Mouse (Mus musculus): ENCODE results near the gene Tiparp. TPM values are rescaled to one million over a fixed set of nuclear protein-coding genes. Genes with fewer than 3 reads are reported as not detected.

The Tiparp gene
- polyA plus RNA-seq, 1 experiment from 2014 or later: 36.0 TPM

DNA sequence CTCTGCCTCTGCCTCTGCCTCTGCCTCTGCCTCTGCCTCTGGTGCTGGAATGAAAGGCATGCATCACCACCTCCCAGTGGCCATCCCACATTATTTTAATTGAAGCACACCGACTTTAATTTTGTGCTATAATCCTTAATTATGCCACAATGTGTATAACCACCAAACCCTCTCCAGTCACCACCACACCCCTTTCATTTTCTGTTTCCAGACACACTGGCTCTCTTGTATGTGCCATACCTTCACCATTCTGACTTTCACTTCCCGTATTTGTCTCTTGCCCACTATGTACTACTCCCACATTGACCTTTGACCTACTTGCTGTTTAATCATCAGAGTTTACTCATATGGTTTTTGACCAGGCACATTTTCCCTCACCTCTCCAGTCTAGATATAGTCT is 12.5 kb upstream of the Tiparp start:
- no peak overlapping the region for H3K27ac ChIP-seq
- H3K9ac ChIP-seq: no peak overlapping the region
- peaks cover 9% of the 10 kb centered on the region for H3K4me1 ChIP-seq (replicated peaks)
- ATAC-seq (ENCODE audit: low FRiP score): no peak
- H3K27me3 ChIP-seq: no peaks in the 10 kb centered on the region
- no peaks in the 10 kb centered on the region for H3K36me3 ChIP-seq
- H3K4me3 ChIP-seq: no peak overlapping the region
- H3K4me2 ChIP-seq: no peak overlapping the region
- WGBS: 83% methylated on average over 2 of the region's 2 CpGs
- H3K9me3 ChIP-seq: no peaks in the 10 kb centered on the region

DNA sequence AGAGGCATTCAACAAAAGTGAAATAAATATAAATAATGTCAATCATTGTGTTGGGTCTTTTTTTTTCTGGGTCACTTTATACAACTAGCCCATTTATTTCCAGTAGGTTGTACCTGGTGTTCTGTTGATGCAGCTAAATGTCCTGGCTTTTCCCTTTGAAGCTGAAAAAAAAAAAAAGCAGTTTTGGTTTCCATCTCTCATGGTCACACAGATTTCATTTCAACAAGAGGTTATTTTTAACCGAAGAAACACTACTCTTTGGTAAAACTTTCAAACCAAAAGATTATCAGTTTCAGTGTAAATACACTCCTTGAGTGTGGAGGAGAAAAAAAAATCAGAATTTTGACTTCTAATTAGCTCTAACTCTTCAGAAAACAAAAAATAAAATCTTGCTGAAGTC is 11.7 kb upstream of the Tiparp start:
- H3K27ac ChIP-seq: no peak overlapping the region
- H3K27me3 ChIP-seq: no peaks in the 10 kb centered on the region
- ATAC-seq (ENCODE audit: low FRiP score): no peak
- H3K9me3 ChIP-seq: no peaks in the 10 kb centered on the region
- H3K4me3 ChIP-seq: no peak overlapping the region
- WGBS: 92% methylated on average over 1 of the region's 1 CpGs
- no peaks in the 10 kb centered on the region for H3K36me3 ChIP-seq
- H3K4me2 ChIP-seq: no peak overlapping the region
- peaks cover 9% of the 10 kb centered on the region for H3K4me1 ChIP-seq (replicated peaks)
- no peak overlapping the region for H3K9ac ChIP-seq

DNA sequence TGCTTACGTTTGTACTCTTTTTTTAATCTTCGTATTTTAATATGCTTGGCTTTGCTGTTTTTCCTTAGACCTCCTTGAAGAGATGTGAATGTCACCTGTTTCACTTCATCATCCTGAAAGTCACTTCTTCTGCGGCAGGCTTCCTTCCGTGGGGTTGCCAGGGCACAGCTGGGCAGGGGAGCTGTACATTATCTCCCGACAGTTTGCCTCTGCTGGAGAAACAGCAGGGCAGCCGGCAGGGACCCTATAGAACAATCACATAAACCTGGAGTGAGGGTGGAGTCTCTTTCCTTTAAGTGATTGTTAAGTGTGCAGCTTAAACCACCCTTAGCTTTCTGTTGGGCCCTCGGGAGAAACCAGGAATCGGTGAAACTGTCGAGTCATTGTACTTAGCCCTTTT is 11.1 kb upstream of the Tiparp start:
- no peak overlapping the region for H3K4me2 ChIP-seq

DNA sequence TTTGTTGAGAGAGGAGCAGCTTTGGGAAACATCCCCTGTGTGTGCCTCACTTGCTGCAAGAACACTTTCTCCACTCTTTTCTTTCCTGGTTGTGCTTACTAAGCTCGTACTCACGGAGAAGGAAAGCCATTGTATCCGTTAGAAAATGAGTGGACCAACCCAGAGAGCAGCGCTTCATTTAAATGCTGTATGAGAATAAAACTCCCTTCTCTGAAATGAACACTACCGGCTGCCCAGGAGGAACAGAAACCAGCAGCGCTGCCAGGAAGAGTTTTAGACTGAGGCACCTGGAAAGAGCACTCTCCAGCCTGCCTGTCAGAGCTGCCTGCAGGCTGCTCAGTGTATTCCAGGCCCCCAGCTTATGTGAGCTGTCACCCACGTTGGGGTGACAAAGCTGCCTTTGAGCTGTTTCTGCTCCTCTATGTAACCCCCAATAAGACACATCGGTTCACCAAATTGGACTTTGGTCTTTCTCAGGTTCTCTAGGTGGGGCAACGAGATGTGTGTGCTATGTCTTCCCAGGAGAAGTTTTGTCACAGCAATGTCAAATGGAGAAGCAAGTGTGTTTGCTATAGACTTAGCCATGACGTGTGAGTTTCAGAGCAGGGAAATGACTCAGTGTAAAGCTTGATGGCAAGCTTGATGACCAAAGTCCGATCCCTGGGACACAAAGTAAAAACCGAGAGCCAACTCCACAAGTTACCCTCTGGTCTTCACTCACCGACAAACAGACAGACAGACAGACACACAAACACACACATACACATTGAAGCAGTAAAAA is 10.3 kb upstream of the Tiparp start:
- Histone ChIP-seq H3K4me3 (no peak overlapping the region), H3K9me3 (no peaks in the 10 kb centered on the region), H3K27ac (no peak overlapping the region), H3K4me2 (peak overlapping the region; percentile 2; the same call in 1 of the 2 replicates), H3K4me1 (replicated peaks) (peaks cover 9% of the 10 kb centered on the region), H3K36me3 (no peaks in the 10 kb centered on the region), H3K9ac (no peak overlapping the region), H3K27me3 (no peaks in the 10 kb centered on the region)
- ATAC-seq (ENCODE audit: low FRiP score): no peak
- WGBS: 56% methylated on average over 13 of the region's 13 CpGs

More for the DNA sequence above, 11.1 kb upstream of the Tiparp start:
- Histone ChIP-seq H3K4me1 (replicated peaks) (peaks cover 9% of the 10 kb centered on the region), H3K36me3 (no peaks in the 10 kb centered on the region), H3K9ac (no peak overlapping the region), H3K27me3 (no peaks in the 10 kb centered on the region), H3K9me3 (no peaks in the 10 kb centered on the region), H3K27ac (no peak overlapping the region), H3K4me3 (no peak overlapping the region)
- no peak for ATAC-seq (ENCODE audit: low FRiP score)
- 27% methylated on average over 9 of the region's 9 CpGs for WGBS

DNA sequence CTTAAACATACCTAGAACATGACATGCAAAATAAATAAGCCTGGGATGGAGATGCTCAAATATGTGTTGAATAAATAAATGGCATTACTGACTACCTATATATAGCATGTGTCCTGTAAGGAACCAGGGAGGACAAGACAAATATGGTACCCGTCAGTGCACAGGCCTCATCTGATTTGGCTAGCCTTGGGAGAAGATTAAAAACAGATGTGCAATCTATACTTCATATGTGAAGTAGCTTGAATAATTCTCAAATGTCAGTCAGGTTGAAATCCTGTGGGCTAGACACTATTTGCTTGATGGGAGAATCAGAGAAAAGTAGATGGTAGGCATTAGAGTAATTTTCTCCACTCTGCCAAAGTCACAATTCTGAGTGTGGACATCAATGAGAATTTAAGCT is 6.8 kb upstream of the Tiparp start:
- H3K9me3 ChIP-seq: no peaks in the 10 kb centered on the region
- WGBS: 90% methylated on average over 1 of the region's 1 CpGs
- H3K4me3 ChIP-seq: no peak overlapping the region
- H3K4me2 ChIP-seq: no peak overlapping the region
- no peak overlapping the region for H3K9ac ChIP-seq
- H3K4me1 ChIP-seq (replicated peaks): peaks cover 9% of the 10 kb centered on the region
- H3K27me3 ChIP-seq: no peaks in the 10 kb centered on the region
- no peak for ATAC-seq (ENCODE audit: low FRiP score)
- no peaks in the 10 kb centered on the region for H3K36me3 ChIP-seq
- H3K27ac ChIP-seq: no peak overlapping the region

DNA sequence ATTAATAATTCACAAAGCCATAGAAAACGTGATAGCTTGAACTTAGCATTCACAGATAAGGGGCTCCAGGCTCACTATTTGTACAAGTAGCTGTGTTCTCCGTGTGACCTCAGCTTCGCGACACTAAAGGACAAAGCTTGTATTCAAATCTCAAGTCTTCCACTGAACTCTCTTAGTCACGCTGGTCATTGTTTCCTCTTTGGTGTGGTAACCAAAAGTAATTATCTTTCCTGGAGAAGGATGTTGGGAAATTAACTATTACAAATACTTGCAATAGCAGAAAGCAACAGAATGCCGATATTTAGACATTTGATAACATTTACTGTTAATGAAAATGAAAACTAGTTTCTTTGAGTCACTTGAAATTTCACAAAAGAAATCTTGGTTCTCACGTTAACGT is 4.8 kb upstream of the Tiparp start:
- no peak for ATAC-seq (ENCODE audit: low FRiP score)
- no peak overlapping the region for H3K4me2 ChIP-seq
- WGBS: 42% methylated on average over 8 of the region's 8 CpGs
- H3K9ac ChIP-seq: no peak overlapping the region
- no peaks in the 10 kb centered on the region for H3K27me3 ChIP-seq
- H3K4me1 ChIP-seq (replicated peaks): no peaks in the 10 kb centered on the region
- no peak overlapping the region for H3K27ac ChIP-seq
- H3K4me3 ChIP-seq: no peak overlapping the region
- H3K9me3 ChIP-seq: no peaks in the 10 kb centered on the region
- no peaks in the 10 kb centered on the region for H3K36me3 ChIP-seq

DNA sequence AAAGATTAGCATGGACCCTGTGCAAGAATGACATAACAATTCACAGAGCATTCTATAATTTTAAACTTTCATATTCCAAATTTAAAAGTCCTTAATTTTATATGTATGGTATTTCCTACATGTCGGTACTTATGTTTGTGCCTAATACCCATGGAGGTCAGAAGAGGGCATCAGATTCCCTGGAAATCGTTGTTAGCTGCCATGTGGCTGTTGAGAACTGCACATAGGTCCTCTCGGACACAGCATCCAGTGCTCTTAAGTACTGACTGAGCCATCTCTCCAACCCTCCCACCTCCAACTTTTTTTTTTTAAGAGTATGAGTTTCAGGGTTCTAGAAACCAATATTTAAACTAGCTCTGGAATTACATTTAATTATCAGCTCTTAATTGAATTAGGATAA is 2.5 kb upstream of the Tiparp start:
- WGBS: 80% methylated on average over 3 of the region's 3 CpGs
- Histone ChIP-seq H3K9me3 (no peaks in the 10 kb centered on the region), H3K27ac (no peak overlapping the region), H3K27me3 (no peaks in the 10 kb centered on the region), H3K4me1 (replicated peaks) (peaks cover 3% of the 10 kb centered on the region), H3K4me3 (no peak overlapping the region), H3K4me2 (no peak overlapping the region), H3K9ac (no peak overlapping the region), H3K36me3 (no peaks in the 10 kb centered on the region)
- no peak for ATAC-seq (ENCODE audit: low FRiP score)

DNA sequence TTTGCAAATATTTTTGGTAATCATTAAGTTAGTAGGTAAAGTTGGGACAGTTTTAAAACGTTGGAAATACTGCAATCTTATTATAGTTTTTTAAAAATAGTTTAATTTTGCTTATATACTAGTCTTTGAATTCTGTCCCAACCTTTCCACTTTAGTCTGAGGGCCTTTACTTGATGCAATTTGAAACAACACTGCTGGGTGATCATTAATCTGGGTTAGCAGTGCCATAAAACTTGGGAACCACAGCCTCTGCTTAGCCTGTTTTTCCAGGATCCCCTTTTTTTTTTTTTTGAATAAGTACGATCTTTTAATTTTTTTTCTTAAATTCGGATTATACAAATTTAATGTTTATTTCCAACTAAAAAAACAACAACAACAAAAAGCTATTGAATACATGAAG is 1.0 kb upstream of the Tiparp start:
- H3K36me3 ChIP-seq: peaks cover 2% of the 10 kb centered on the region; the same call in 1 of the 2 replicates
- H3K4me1 ChIP-seq (replicated peaks): peaks cover 11% of the 10 kb centered on the region
- H3K27ac ChIP-seq: peak overlapping the region; percentile 100
- no peak for ATAC-seq (ENCODE audit: low FRiP score)
- H3K4me2 ChIP-seq: peak overlapping the region; percentile 54
- H3K4me3 ChIP-seq: peak overlapping the region; percentile 94
- no peaks in the 10 kb centered on the region for H3K9me3 ChIP-seq
- 24% methylated on average over 3 of the region's 3 CpGs for WGBS
- peak overlapping the region; percentile 94 for H3K9ac ChIP-seq
- H3K27me3 ChIP-seq: no peaks in the 10 kb centered on the region

DNA sequence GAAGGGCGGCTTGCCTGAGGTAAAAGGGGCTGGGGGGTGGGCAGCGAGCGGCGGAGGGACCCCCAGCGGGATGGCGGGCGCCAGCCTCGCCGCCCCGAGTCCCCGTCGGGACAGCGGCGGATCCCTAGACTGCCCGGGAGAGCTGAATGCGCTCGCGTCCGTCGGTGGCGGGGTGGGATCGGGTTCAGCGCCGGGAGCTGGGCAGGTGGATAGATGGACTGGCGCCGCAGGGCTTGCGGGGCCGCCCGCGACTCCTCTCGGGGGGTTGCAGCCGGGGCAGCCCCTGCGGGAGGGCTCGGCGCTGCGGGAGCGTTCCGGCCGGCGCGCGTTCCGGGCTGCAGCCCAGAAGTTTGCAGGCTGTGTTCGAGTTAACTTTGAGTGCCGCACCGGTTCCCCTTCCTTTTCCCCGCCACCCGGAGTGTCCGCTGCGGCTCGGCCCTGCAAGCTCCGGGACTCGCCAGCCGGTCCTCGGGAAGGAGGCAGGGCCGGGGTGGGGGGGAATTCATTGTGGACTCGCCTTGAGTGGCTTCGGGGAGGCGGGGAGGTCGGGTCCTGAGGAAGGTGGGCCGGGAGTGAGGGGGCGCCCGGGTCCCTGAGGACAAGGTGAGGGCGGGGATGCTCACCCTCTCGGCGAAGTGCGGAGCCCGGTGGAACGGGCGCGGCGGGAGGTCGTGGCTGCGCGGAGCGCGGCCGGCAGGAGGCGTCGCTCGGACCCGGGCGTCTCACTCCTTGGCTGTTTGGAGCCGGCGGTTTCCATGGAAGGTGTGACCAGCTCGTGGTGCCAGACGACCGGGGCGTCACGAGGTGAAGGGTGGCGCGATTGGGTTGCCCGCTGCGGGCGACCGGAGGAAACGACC is 632 bp downstream of the Tiparp start:
- Histone ChIP-seq H3K9me3 (no peaks in the 10 kb centered on the region), H3K4me3 (peak overlapping the region; percentile 94), H3K4me2 (peak overlapping the region; percentile 77), H3K36me3 (peaks cover 6% of the 10 kb centered on the region), H3K27ac (peak overlapping the region; percentile 100), H3K27me3 (no peaks in the 10 kb centered on the region), H3K9ac (peak overlapping the region; percentile 94), H3K4me1 (replicated peaks) (peaks cover 19% of the 10 kb centered on the region)
- WGBS: under 1% methylated on average over 90 of the region's 97 CpGs
- ATAC-seq (ENCODE audit: low FRiP score): peak; percentile 47

DNA sequence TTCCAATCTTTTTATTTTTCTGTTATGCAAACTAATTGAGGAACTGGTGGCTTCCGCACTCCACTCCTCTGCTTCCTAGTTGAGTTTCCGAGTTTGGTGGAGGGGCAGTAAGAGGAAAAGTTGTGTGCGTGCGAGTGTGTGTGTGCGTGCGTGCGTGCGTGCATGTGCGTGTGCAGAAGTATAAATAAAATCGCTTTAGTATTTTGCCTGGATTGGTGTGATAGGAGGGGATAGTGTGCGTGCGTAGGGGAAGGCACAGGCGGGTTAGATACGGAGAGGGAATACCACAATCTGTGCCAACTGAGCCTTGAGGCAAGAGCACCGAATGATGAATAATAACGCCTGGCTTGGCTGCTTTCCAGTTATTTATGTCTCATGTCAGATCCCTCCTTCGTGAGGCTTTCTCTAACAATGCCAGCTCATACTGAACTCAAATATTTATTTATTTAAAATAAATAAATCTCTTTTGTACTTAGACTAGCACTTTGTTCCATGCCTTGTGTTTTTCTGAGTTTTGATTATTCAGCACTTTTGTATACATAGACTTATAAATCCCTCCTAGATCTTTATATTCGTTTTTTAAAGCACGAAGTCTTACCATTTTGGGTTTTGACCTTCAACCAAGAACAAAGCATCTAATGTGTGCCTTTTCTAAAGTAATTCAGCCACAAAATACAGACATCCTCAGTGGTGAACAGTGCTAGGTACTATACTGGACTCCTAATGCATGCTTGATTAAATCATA is 1.4 kb downstream of the Tiparp start:
- peak overlapping the region; percentile 94 for H3K4me3 ChIP-seq
- H3K4me2 ChIP-seq: peak overlapping the region; percentile 77
- H3K27ac ChIP-seq: peak overlapping the region; percentile 100
- H3K4me1 ChIP-seq (replicated peaks): peaks cover 25% of the 10 kb centered on the region
- H3K9ac ChIP-seq: peak overlapping the region; percentile 94
- H3K36me3 ChIP-seq: peaks cover 6% of the 10 kb centered on the region
- under 1% methylated on average over 19 of the region's 19 CpGs for WGBS
- no peaks in the 10 kb centered on the region for H3K9me3 ChIP-seq
- peak; percentile 15 for ATAC-seq (ENCODE audit: low FRiP score)
- no peaks in the 10 kb centered on the region for H3K27me3 ChIP-seq

DNA sequence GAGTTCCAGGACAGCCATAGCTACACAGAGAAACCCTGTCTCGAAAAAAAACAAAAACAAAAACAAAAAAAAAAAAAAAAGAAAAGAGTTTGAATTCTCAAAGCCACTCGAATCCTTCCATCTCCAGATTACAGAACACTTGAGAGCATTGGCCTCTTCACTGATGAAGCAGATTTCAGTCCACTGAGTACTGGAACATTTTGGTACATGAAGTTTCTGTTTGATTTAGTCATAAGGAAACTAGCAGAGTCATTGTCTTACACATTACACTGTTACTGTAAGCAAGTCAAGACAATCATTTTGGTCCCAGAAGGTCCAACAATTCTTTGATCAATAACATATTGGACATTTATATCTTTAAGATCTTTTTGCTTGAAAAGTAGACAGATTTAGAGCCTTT is 4.8 kb downstream of the Tiparp start:
- 90% methylated on average over 2 of the region's 2 CpGs for WGBS
- no peak for ATAC-seq (ENCODE audit: low FRiP score)
- H3K36me3 ChIP-seq: peaks cover 6% of the 10 kb centered on the region
- H3K9me3 ChIP-seq: no peaks in the 10 kb centered on the region
- H3K4me1 ChIP-seq (replicated peaks): peaks cover 38% of the 10 kb centered on the region
- H3K4me3 ChIP-seq: no peak overlapping the region
- H3K4me2 ChIP-seq: no peak overlapping the region
- no peak overlapping the region for H3K27ac ChIP-seq
- no peaks in the 10 kb centered on the region for H3K27me3 ChIP-seq
- no peak overlapping the region for H3K9ac ChIP-seq

DNA sequence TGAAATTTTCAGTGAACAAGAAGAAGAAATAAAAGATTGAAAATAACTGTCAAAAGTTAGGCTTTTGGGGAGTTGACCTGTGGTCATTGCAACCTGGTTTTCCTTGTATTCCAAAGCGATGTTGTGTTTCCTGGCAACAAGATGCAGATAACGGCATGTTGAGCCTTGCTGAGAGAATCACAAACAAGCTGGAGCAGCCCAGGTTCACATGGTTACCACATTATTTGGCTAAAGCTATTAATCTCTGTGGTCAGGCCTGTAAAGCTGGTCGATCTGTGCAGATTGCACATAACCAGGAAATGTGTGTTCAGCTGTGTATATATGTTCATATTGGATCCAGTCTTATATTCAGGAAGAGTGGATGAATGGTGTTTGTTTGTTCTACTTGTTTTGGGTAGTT is 5.4 kb downstream of the Tiparp start:
- Histone ChIP-seq H3K9me3 (no peaks in the 10 kb centered on the region), H3K27ac (no peak overlapping the region), H3K4me1 (replicated peaks) (peaks cover 38% of the 10 kb centered on the region), H3K4me2 (peak overlapping the region; percentile 19; the same call in 1 of the 2 replicates), H3K4me3 (no peak overlapping the region), H3K9ac (no peak overlapping the region), H3K36me3 (peaks cover 6% of the 10 kb centered on the region), H3K27me3 (no peaks in the 10 kb centered on the region)
- no peak for ATAC-seq (ENCODE audit: low FRiP score)
- 27% methylated on average over 3 of the region's 3 CpGs for WGBS
